Mouse (Mus musculus): ENCODE results near the gene Mesp2.

Mesp2 gene

GRCm38 (mm10) chr7:79861794-79862193 is 51.3 kb downstream of the Mesp2 start:
- no peak for DNase-seq (ENCODE audit: low read depth, low spot score)

Data from telencephalon, adult 2 months (tissue).